Mouse (Mus musculus) urinary bladder, postnatal 25 days (tissue): ENCODE data around the gene Xylt2.

Source experiments
- DNase-seq: peaks from one replicate; pipeline ENCODE4 v3.0.0; 2022; ENCODE audit warnings: low spot score

Gene Xylt2

DNA sequence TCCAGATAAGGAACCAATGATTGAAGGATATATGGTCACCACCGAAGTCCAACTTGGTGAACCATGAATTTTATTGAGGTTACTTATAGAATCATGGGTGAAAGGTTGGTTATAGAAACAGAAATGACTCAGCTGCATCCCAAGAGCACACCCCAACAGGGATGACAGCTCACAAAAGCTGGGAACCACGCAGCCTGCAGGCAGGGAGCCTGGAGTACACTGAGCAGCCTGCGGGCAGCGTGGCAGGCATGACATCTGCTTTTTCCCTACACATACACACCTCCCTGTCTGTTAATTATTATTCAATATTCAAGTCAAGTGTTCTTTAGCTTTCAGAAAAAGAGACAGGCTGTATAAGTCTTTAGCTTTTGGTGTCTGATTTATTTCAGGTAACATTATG, 62.7 kb downstream of the Xylt2 start:
- no peak for DNase-seq
